Mouse (Mus musculus): ENCODE measurements around the gene Odc1. TPM values are rescaled to one million over a fixed set of nuclear protein-coding genes. Genes with fewer than 3 reads are reported as not detected.

The Odc1 gene
- total and polyA plus RNA-seq, 2 experiments from 2014 or later, result 67.4 to 172 TPM

GRCm38 (mm10) chr12:17552420-17552819 lies 7.8 kb downstream of the Odc1 start:
- DNase-seq (ENCODE audit: low spot score), result no peak
- peaks cover 5% of the 10 kb centered on the region; the same call in 1 of the 2 replicates for H3K4me1 ChIP-seq (ENCODE audit: control insufficient read depth, insufficient read depth)
- 72% methylated on average over 3 of the region's 3 CpGs for WGBS
- no peak overlapping the region for H3K4me3 ChIP-seq (ENCODE audit: low read depth, low read length)
- H3K27me3 ChIP-seq (ENCODE audit: control insufficient read depth, insufficient read depth, low read length), result no peaks in the 10 kb centered on the region
- H3K9me3 ChIP-seq (replicated peaks; ENCODE audit: control insufficient read depth, low read length), result no peaks in the 10 kb centered on the region
- H3K4me2 ChIP-seq (ENCODE audit: low read depth, low read length), result no peak overlapping the region
- no peak overlapping the region for H3K9ac ChIP-seq (replicated peaks; ENCODE audit: low read depth, low read length)
- peaks cover 39% of the 10 kb centered on the region for H3K36me3 ChIP-seq (replicated peaks; ENCODE audit: control insufficient read depth, insufficient read depth, low read length)
- H3K27ac ChIP-seq (ENCODE audit: low read depth), result no peak overlapping the region
- ATAC-seq (ENCODE audit: insufficient read depth, low read depth), result no peak
- TF ChIP-seq EP300 (IDR thresholded peaks at IDR 0.05; ENCODE audit: low read depth) (no peak), CTCF (IDR thresholded peaks at IDR 0.05; ENCODE audit: low read depth) (no peak)

- DNase-seq (ENCODE audit: low spot score), result no peak
- no peak overlapping the region for H3K9ac ChIP-seq (replicated peaks; ENCODE audit: low read depth, low read length)
- no peaks in the 10 kb centered on the region for H3K9me3 ChIP-seq (replicated peaks; ENCODE audit: control insufficient read depth, low read length)
- TF ChIP-seq CTCF (IDR thresholded peaks at IDR 0.05; ENCODE audit: low read depth) (no peak), EP300 (IDR thresholded peaks at IDR 0.05; ENCODE audit: low read depth) (no peak)
- no peak overlapping the region for H3K4me2 ChIP-seq (ENCODE audit: low read depth, low read length)
- peaks cover 33% of the 10 kb centered on the region for H3K36me3 ChIP-seq (replicated peaks; ENCODE audit: control insufficient read depth, insufficient read depth, low read length)
- H3K4me1 ChIP-seq (ENCODE audit: control insufficient read depth, insufficient read depth), result peaks cover 7% of the 10 kb centered on the region; the same call in 1 of the 2 replicates
- WGBS, result 58% methylated on average over 2 of the region's 2 CpGs
- H3K4me3 ChIP-seq (ENCODE audit: low read depth, low read length), result no peak overlapping the region
- H3K27me3 ChIP-seq (ENCODE audit: control insufficient read depth, insufficient read depth, low read length), result no peaks in the 10 kb centered on the region
- no peak overlapping the region for H3K27ac ChIP-seq (ENCODE audit: low read depth)
- ATAC-seq (ENCODE audit: insufficient read depth, low read depth), result no peak
These were observed 8.4 kb downstream of the Odc1 start for GRCm38 (mm10) chr12:17552949-17553348.

GRCm38 (mm10) chr12:17553627-17554026 lies 9.0 kb downstream of the Odc1 start:
- H3K4me2 ChIP-seq (ENCODE audit: low read depth, low read length), result no peak overlapping the region
- H3K27me3 ChIP-seq (ENCODE audit: control insufficient read depth, insufficient read depth, low read length), result no peaks in the 10 kb centered on the region
- 70% methylated on average over 5 of the region's 5 CpGs for WGBS
- H3K9me3 ChIP-seq (replicated peaks; ENCODE audit: control insufficient read depth, low read length), result no peaks in the 10 kb centered on the region
- TF ChIP-seq EP300 (IDR thresholded peaks at IDR 0.05; ENCODE audit: low read depth) (no peak), CTCF (IDR thresholded peaks at IDR 0.05; ENCODE audit: low read depth) (no peak)
- ATAC-seq (ENCODE audit: insufficient read depth, low read depth) (no peak), DNase-seq (ENCODE audit: low spot score) (no peak)
- peaks cover 7% of the 10 kb centered on the region; the same call in 1 of the 2 replicates for H3K4me1 ChIP-seq (ENCODE audit: control insufficient read depth, insufficient read depth)
- no peak overlapping the region for H3K4me3 ChIP-seq (ENCODE audit: low read depth, low read length)
- H3K27ac ChIP-seq (ENCODE audit: low read depth), result no peak overlapping the region
- no peak overlapping the region for H3K9ac ChIP-seq (replicated peaks; ENCODE audit: low read depth, low read length)
- H3K36me3 ChIP-seq (replicated peaks; ENCODE audit: control insufficient read depth, insufficient read depth, low read length), result peaks cover 27% of the 10 kb centered on the region

GRCm38 (mm10) chr12:17554200-17554951 lies 9.8 kb downstream of the Odc1 start:
- Histone ChIP-seq H3K4me2 (ENCODE audit: low read depth, low read length) (no peak overlapping the region), H3K9me3 (replicated peaks; ENCODE audit: control insufficient read depth, low read length) (no peaks in the 10 kb centered on the region), H3K9ac (replicated peaks; ENCODE audit: low read depth, low read length) (no peak overlapping the region), H3K27ac (ENCODE audit: low read depth) (no peak overlapping the region), H3K4me1 (ENCODE audit: control insufficient read depth, insufficient read depth) (peaks cover 7% of the 10 kb centered on the region; the same call in 1 of the 2 replicates), H3K4me3 (ENCODE audit: low read depth, low read length) (no peak overlapping the region), H3K36me3 (replicated peaks; ENCODE audit: control insufficient read depth, insufficient read depth, low read length) (peaks cover 19% of the 10 kb centered on the region), H3K27me3 (ENCODE audit: control insufficient read depth, insufficient read depth, low read length) (no peaks in the 10 kb centered on the region)
- 35% methylated on average over 15 of the region's 15 CpGs for WGBS
- TF ChIP-seq CTCF (IDR thresholded peaks at IDR 0.05; ENCODE audit: low read depth), result peak; percentile 91
- no peak for TF ChIP-seq EP300 (IDR thresholded peaks at IDR 0.05; ENCODE audit: low read depth)
- peak; percentile 68 for DNase-seq (ENCODE audit: low spot score)
- ATAC-seq (ENCODE audit: insufficient read depth, low read depth), result peak; percentile 39; the same call in 1 of the 2 replicates

GRCm38 (mm10) chr12:17556430-17557343 lies 12.1 kb downstream of the Odc1 start:
- TF ChIP-seq EP300 (IDR thresholded peaks at IDR 0.05; ENCODE audit: low read depth) (no peak), CTCF (IDR thresholded peaks at IDR 0.05; ENCODE audit: low read depth) (peak; percentile 71)
- Histone ChIP-seq H3K27ac (ENCODE audit: low read depth) (no peak overlapping the region), H3K4me1 (ENCODE audit: control insufficient read depth, insufficient read depth) (peaks cover 7% of the 10 kb centered on the region; the same call in 1 of the 2 replicates), H3K4me3 (ENCODE audit: low read depth, low read length) (no peak overlapping the region), H3K9ac (replicated peaks; ENCODE audit: low read depth, low read length) (no peak overlapping the region), H3K36me3 (replicated peaks; ENCODE audit: control insufficient read depth, insufficient read depth, low read length) (0 out of 2 replicates have a peak, but pooled peaks cover under 1% of the 10 kb centered on the region), H3K9me3 (replicated peaks; ENCODE audit: control insufficient read depth, low read length) (no peaks in the 10 kb centered on the region), H3K27me3 (ENCODE audit: control insufficient read depth, insufficient read depth, low read length) (no peaks in the 10 kb centered on the region), H3K4me2 (ENCODE audit: low read depth, low read length) (0 out of 2 replicates have a peak overlapping the region, but pooled peaks have one; percentile 16)
- DNase-seq (ENCODE audit: low spot score), result peak; percentile 33
- 0 out of 2 replicates have a peak, but pooled peaks have one; percentile 50 for ATAC-seq (ENCODE audit: insufficient read depth, low read depth)
- WGBS, result 28% methylated on average over 21 of the region's 21 CpGs

Measured in heart, postnatal 0 days (tissue).